Mouse (Mus musculus) heart, adult 2 months (tissue): ENCODE measurements at regions not wholly inside any gene's neighbourhood (a gene's known extent, or its start where the extent isn't known, plus 50 kb on each side); places are given as distances from the start of the nearest gene placed in this dataset.

Experiments
- DNase-seq, 2 experiments: peaks; one replicate each; pipeline ENCODE4 v3.0.0; 2021
- H3K27ac ChIP-seq: fragments of 200-600 bp; 2 replicates; pipeline ENCODE4 v1.8.1; 2022
- H3K27me3 ChIP-seq: fragments of 200-500 bp; 2 replicates; pipeline ENCODE4 v1.6.1; 2012; ENCODE audit warnings: mild to moderate bottlenecking, low read length, inconsistent platforms, mixed read lengths; ENCODE audit not compliant: control insufficient read depth, insufficient read depth
- H3K36me3 ChIP-seq: fragments of 200-500 bp; 2 replicates; pipeline ENCODE4 v1.6.1; 2012; ENCODE audit warnings: low read length, inconsistent platforms; ENCODE audit not compliant: control insufficient read depth, insufficient read depth
- H3K4me1 ChIP-seq: fragments of 200-500 bp; 2 replicates; pipeline ENCODE4 v1.6.1; 2011; ENCODE audit warnings: low read length; ENCODE audit not compliant: control insufficient read depth, insufficient read depth
- H3K4me3 ChIP-seq: fragments of 200-600 bp; 2 replicates; pipeline ENCODE4 v1.8.1; 2022
- H3K79me2 ChIP-seq: fragments of 200-500 bp; replicated peaks from 2 replicates; pipeline ENCODE4 v1.6.1; 2012; ENCODE audit warnings: mild to moderate bottlenecking, inconsistent platforms, low read length, moderate library complexity, mixed read lengths; ENCODE audit not compliant: control insufficient read depth, insufficient read depth
- H3K9ac ChIP-seq: fragments of 200-500 bp; 2 replicates; pipeline ENCODE4 v1.6.1; 2012; ENCODE audit warnings: low read depth, mild to moderate bottlenecking, control low read depth, inconsistent platforms, low read length, mixed read lengths
- CTCF ChIP-seq: fragments of 200-600 bp; IDR thresholded peaks from 2 replicates; pipeline ENCODE4 v1.8.1; 2022; ENCODE audit warnings: antibody characterized with exemption, mild to moderate bottlenecking, moderate library complexity
- EP300 ChIP-seq: fragments of 200-500 bp; IDR thresholded peaks from 2 replicates; pipeline ENCODE4 v1.6.1; 2011; ENCODE audit warnings: low read depth, low read length, control low read depth; ENCODE audit not compliant: insufficient read depth
- POLR2A ChIP-seq: fragments of 200-500 bp; IDR thresholded peaks from 2 replicates; pipeline ENCODE4 v1.6.1; 2011; ENCODE audit warnings: mild to moderate bottlenecking, low read depth, low read length, control low read depth; ENCODE audit not compliant: insufficient read depth
- WGBS: fragments of 180-500 bp; shearing (Covaris S2); methylation state at CpG from one replicate; pipeline ENCODE4 v1.1.7; 2018; 5-methylcytosine and 5-hydroxymethylcytosine counted together
- intact Hi-C: fragments of 180-260 bp; cut with DNase I; formaldehyde crosslinking; loops from one replicate; pipeline ENCODE4 v1.15.1; 2025

- no peak for DNase-seq
- no peak for TF ChIP-seq POLR2A
- TF ChIP-seq EP300 = no peak
- no peak for TF ChIP-seq CTCF
Measured at GRCm38 (mm10) chr5:74870615-74871014, 167.9 kb upstream of the Lnx1 start.

GRCm38 (mm10) chr5:74867113-74867785, 164.5 kb upstream of the Lnx1 start:
- WGBS = 94% methylated on average over 11 of the region's 11 CpGs
- TF ChIP-seq EP300 (no peak), POLR2A (no peak), CTCF (no peak)
- no peak overlapping the region for H3K27ac ChIP-seq
- H3K79me2 ChIP-seq = no peaks in the 10 kb centered on the region
- no peaks in the 10 kb centered on the region for H3K27me3 ChIP-seq
- H3K9ac ChIP-seq = no peak overlapping the region
- no peaks in the 10 kb centered on the region for H3K36me3 ChIP-seq
- intact Hi-C loops = no loop called here
- H3K4me3 ChIP-seq = no peak overlapping the region
- no peak for DNase-seq
- H3K4me1 ChIP-seq = no peaks in the 10 kb centered on the region

More at GRCm38 (mm10) chr5:74870615-74871014, 167.9 kb upstream of the Lnx1 start:
- 62% methylated on average over 12 of the region's 12 CpGs for WGBS
- Histone ChIP-seq H3K36me3 (no peaks in the 10 kb centered on the region), H3K9ac (no peak overlapping the region), H3K4me3 (no peak overlapping the region), H3K27ac (no peak overlapping the region), H3K79me2 (no peaks in the 10 kb centered on the region), H3K27me3 (no peaks in the 10 kb centered on the region), H3K4me1 (no peaks in the 10 kb centered on the region)
- intact Hi-C loops = no loop called here

DNA sequence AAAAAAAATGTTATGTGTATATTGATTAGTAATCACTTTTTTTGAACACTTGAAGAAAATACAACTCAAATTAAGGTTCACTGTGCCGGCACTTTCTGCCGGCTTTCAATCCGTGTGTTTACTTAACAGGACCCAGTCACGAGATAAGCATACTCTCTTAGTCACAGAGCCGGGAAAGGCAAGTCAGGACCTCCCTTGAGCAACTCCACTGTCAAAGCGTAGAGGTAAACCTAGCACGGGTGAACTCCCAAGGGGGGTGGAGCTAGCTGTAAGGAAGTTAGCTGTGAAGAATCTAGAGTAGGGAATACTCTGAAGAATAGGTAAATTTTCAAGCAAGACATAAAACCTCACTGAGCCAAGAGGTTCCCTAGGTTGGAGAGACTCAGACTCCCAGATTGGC, 164.0 kb upstream of the Lnx1 start:
- WGBS = 27% methylated on average over 7 of the region's 7 CpGs
- no peak for DNase-seq
- no peaks in the 10 kb centered on the region for H3K79me2 ChIP-seq
- H3K4me1 ChIP-seq = peaks cover under 1% of the 10 kb centered on the region
- no peak overlapping the region for H3K9ac ChIP-seq
- no peaks in the 10 kb centered on the region for H3K36me3 ChIP-seq
- no peak overlapping the region for H3K27ac ChIP-seq
- TF ChIP-seq CTCF (no peak), POLR2A (no peak), EP300 (no peak)
- H3K27me3 ChIP-seq = no peaks in the 10 kb centered on the region
- H3K4me3 ChIP-seq = no peak overlapping the region
- intact Hi-C loops = no loop called here

GRCm38 (mm10) chr5:74865446-74865845, 162.7 kb upstream of the Lnx1 start:
- H3K4me1 ChIP-seq = peaks cover 1% of the 10 kb centered on the region
- H3K9ac ChIP-seq = no peak overlapping the region
- no peaks in the 10 kb centered on the region for H3K79me2 ChIP-seq
- no peak overlapping the region for H3K27ac ChIP-seq
- no peaks in the 10 kb centered on the region for H3K27me3 ChIP-seq
- DNase-seq = no peak
- 97% methylated on average over 9 of the region's 9 CpGs for WGBS
- TF ChIP-seq POLR2A (no peak), EP300 (no peak), CTCF (no peak)
- H3K36me3 ChIP-seq = no peaks in the 10 kb centered on the region
- intact Hi-C loops = no loop called here
- no peak overlapping the region for H3K4me3 ChIP-seq

GRCm38 (mm10) chr5:74864540-74865157, 161.9 kb upstream of the Lnx1 start:
- Histone ChIP-seq H3K27ac (no peak overlapping the region), H3K9ac (no peak overlapping the region), H3K4me1 (peaks cover 1% of the 10 kb centered on the region), H3K79me2 (no peaks in the 10 kb centered on the region), H3K27me3 (no peaks in the 10 kb centered on the region), H3K36me3 (no peaks in the 10 kb centered on the region), H3K4me3 (no peak overlapping the region)
- TF ChIP-seq CTCF = no peak
- TF ChIP-seq POLR2A = no peak
- TF ChIP-seq EP300 = no peak
- peak; percentile 24 to 34 for DNase-seq
- whole genome bisulfite sequencing = 78% methylated on average over 6 of the region's 6 CpGs
- intact Hi-C loops = no loop called here

DNA sequence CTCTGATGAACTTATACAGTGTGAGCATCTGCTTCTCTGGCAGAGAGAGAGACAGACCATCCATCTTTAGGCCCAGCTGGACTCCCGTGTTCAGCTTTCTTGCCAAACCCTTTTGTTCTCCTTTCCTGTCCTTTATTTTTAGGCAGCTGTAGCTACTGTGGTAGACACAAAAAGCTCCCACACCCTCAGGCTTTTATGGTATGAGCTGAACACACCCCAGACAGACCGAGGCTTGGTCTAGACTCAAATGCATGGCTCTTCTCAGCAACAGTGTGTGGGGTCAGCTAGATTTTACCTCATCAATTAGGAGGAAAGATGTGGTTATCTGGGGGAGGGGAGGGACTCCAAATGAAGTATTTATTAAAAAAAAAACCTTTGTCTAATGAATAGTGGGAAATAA, 158.6 kb upstream of the Lnx1 start:
- intact Hi-C loops = no loop called here
- Histone ChIP-seq H3K27me3 (no peaks in the 10 kb centered on the region), H3K4me3 (no peak overlapping the region), H3K4me1 (peaks cover 1% of the 10 kb centered on the region), H3K79me2 (no peaks in the 10 kb centered on the region), H3K27ac (no peak overlapping the region), H3K9ac (no peak overlapping the region), H3K36me3 (no peaks in the 10 kb centered on the region)
- TF ChIP-seq EP300 (no peak), CTCF (no peak), POLR2A (no peak)
- 49% methylated on average over 2 of the region's 2 CpGs for whole genome bisulfite sequencing
- DNase-seq = no peak
